Mouse (Mus musculus) adrenal gland, postnatal 0 days (tissue): ENCODE results near the gene Frs2. TPM values are rescaled to one million over a fixed set of nuclear protein-coding genes. Genes with fewer than 3 reads are reported as not detected.

Experiments
- polyA plus RNA-seq: library from polyadenylated mRNA; unstranded; fragments of >200 nt; fragmentation: Nextera tagmentation; extraction: Ambion mirVana; gene quantifications from 2 replicates; pipeline ENCODE4 v1.2.1, GENCODE M21; 2015

Gene Frs2
- 13.5 and 22.3 TPM in 2 replicates for polyA plus RNA-seq

DNA sequence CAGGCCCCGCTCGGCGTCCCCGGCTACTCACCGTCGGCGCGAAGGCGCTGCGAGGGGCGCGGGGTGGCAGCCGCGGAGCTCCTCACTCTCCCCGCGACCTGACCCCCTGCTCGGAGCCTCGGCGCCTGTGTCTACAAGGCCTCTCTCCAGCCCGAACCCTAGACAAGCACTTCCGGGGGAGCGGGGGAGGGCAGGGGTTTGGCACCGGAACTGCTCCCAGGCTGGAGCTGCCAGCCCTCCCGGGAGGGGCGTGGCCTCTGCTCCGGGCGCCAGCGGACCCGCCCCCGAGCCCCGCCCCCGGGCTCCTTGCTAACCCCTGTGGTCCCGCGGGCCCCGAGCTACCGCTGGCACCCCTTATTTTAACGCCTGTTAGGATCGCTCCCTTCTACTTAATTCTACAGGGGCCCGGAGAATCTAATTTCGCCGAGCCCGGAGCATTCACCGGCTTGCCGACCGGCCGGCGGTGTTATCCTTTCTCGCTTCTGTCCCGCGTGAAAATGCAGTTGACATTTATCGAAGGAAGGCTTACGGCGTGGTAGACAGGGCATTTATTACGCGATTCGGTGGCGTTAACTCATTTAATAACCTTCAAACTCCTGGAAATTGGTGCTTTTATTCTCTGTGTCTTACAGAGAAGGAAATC, at the start of gene Frs2:
Frs2 (minus strand) TSS at position 174 of the 643 bp plus-strand sequence.

DNA sequence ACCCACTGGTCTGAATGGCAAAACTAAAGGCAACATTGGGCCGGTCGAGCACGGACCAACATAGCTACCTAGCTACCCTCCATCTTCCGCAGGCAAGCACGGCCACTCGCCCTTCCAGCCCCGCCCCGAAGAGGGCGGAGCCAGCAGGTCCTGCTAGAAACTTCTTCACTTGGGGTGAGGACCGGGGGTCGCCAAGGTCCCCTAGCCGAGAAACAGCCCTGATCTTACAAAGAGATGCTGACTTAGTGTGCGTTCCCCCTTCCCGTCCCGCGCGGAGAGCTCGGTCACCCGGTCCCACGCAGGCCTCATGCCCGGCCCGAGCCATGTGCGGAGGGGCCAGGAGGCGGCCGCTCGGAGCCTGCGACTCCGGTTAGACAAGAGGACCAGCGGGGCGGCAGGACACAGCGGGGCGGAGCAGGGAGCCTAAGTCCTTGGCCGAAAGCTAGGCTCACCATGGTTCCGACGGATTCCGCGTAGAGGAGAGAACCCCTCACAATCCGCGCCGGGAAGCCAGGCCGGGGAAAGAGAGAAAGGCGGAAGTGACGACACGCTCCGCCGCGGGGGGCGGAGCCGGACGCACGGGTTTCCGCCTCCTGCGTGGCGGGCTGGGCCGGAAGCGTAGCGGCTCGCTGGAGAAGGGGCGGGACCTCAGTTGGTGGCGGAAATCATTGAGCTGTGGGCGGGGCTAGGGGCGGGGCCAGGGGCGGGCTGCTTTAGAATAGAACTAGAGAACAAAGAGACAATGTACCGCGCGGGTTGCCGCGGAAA, 84.9 kb downstream of the Frs2 start, which contains the start of gene Cct2:
Cct2 (minus strand) TSS at position 561 of the 768 bp plus-strand sequence.

DNA sequence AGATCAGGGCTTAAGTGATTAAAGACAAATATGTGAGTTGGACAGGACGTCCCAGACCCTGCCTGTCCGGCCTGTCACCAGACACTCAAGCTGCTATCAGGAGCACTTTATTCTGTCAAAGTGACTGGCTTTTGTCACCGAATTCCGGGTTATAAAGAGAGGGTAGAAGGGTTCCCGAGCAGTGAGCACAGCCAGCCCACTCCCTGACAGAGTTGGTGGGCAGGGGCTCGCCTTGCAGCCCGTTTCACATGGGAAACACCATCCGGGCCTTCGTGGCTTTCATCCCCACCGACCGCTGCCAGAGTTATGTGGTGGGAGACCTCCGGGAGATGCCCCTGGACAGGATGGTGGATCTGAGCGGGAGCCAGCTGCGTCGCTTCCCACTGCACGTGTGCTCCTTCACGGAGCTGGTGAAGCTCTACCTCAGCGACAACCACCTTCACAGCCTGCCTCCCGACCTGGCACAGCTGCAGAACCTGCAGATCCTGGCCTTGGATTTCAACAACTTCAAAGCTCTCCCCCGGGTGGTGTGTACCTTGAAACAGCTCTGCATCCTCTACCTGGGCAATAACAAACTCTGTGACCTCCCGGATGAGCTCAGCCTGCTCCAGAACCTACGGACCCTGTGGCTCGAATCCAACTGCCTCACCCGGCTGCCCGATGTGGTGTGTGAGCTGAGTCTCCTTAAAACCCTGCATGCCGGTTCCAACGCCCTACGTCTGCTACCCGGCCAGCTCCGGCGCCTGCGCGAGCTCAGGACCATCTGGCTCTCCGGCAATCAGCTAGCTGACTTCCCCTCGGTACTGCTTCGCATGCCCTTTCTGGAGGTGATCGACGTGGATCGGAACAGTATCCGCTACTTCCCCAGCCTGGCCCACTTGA, 102.9 kb downstream of the Frs2 start, which contains the start of gene Lrrc10:
Lrrc10 (plus strand) TSS at position 167 of the 882 bp plus-strand sequence.

Other genes with a start within 250 kb of the Frs2 start
- gene Rab3ip, start 197.8 kb downstream of the Frs2 start, polyA plus RNA-seq: 14.2 and 17.8 TPM in 2 replicates
- gene Gm10271, start 175.9 kb downstream of the Frs2 start, polyA plus RNA-seq: not detected in 2 replicates
- 0.30 and 0.47 TPM in 2 replicates for gene Best3, start 162.2 kb downstream of the Frs2 start, polyA plus RNA-seq
- gene Lrrc10, start 103.2 kb downstream of the Frs2 start, polyA plus RNA-seq: not detected in 2 replicates
- 118 and 143 TPM in 2 replicates for gene Cct2, start 84.7 kb downstream of the Frs2 start, polyA plus RNA-seq
- gene Yeats4, start 76.0 kb upstream of the Frs2 start, polyA plus RNA-seq: 42.6 and 48.5 TPM in 2 replicates
- not detected in 2 replicates for gene 9530003J23Rik, start 90.2 kb upstream of the Frs2 start, polyA plus RNA-seq
- 175 and 328 TPM in 2 replicates for gene Lyz2, start 133.8 kb upstream of the Frs2 start, polyA plus RNA-seq
- 1.5 and 3.1 TPM in 2 replicates for gene Lyz1, start 144.3 kb upstream of the Frs2 start, polyA plus RNA-seq
- gene Cpsf6, start 231.5 kb upstream of the Frs2 start, polyA plus RNA-seq: 40.3 and 59.8 TPM in 2 replicates